Mouse (Mus musculus) gastrocnemius, postnatal 4 days (tissue): ENCODE measurements around the gene Timmdc1. TPM values are rescaled to one million over a fixed set of nuclear protein-coding genes. Genes with fewer than 3 reads are reported as not detected.
A peak's percentile ranks its signal among the peaks of the same experiment; 100 is the strongest.

Experiments
- DNase-seq, 2 experiments: peaks; one replicate each; pipeline ENCODE4 v3.0.0; 2021 to 2022; ENCODE audit warnings: low spot score in 2 of 2, mixed read lengths in 2 of 2
- total RNA-seq, 2 experiments: library from RNA; stranded (reverse); gene quantifications; 2 replicates each; pipeline ENCODE4 v1.2.3; 2021

Gene Timmdc1
- total RNA-seq, 2 experiments from 2014 or later: 30.8 to 33.5 TPM

DNA sequence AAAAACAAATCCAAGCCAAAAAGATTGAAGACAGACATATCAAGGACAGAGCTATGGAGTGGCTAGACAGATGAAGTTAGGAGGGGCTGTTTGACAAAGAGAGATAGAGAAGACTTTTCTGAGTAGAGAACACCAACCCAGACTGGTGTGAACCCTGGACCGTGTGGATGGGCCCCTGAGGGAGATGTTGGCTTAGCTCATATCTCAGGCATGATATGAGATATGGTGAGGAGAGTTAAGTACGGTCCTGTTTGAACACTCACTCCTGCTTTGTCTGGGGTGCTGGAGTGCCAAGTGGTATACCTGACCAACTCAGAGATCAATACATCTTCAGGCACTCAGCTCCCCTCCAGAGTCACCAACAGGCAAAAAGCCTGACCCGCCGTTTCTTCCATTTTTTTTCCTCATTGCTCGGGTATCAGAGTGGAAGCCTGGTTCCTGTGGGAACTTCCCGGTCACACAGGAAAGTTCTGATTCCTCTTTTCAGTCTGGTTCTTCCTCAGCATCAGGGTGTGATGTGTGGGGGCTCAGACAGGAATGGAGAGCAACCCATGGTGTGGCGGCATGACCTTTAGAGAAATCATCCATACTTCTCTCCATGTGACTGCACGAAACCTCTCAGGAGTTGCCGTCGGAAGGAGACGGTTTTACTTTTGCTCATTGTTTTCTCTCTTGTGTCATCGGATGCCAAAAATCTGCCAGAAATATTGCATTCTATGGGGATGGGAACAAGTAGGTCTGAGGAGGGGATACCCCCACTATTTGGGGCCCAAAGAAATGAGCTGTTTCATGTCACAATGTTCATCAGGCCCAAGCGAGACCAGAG lies 55.2 kb downstream of the Timmdc1 start:
- DNase-seq: no peak

DNA sequence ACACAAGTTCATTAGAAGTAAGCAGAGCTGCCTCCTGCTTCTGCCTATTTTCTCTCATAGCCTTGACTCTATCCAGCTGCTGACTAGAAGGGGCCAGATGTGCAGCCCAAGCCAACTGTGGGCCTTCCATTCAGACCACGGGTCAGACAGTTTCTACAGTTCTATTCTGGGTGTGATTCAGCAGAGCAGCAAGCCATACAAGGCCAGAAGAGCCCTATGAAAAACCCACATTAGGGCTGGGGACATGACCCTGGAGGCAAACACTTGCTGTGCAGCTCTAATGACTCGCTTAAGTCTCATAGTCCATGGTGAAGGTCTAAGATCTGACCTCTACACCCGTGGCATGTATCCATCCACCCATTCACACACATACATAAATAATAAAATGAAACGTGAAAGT lies 56.4 kb downstream of the Timmdc1 start:
- DNase-seq: no peak

DNA sequence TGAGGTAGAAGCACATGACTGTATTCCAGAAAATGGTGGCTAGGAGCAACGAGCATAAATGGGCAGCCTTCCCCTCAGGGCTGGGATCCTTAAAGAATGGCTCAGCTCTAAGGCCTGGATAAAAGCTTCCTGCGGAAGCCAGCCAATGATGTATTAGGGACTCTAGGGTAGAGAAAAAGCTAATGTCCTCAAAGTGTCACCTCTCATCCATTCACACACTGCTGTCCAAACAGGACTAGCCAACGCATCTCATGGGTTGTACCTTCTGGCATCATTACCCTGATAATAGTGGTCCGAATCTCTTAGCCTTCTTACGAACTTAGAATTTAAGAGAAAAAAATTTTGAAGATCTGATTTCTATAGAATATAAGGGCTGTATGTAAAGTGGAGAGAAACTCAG lies 59.2 kb downstream of the Timmdc1 start:
- no peak for DNase-seq

GRCm38 (mm10) chr16:38462161-38462560 lies 60.3 kb downstream of the Timmdc1 start:
- DNase-seq: no peak

DNA sequence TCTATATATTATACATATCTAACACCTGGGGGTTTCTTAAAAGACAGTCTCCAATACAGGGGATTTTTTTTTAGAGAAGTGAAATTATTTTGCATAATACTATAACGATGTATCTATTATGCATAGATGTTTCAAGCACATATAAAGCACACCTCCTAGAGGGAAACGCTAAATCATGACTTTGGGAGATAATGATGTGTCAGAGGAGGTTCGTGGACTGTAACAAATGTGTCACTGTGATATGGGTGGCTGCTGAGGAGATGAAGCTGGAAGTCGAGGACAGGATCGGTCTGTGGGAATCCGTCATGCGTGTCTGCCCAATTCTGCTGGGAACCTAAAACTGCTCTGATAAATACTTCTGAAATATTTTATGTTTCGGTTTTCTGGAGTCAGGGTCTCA lies 60.7 kb downstream of the Timmdc1 start:
- no peak for DNase-seq

- DNase-seq: no peak
These were observed 62.5 kb downstream of the Timmdc1 start for GRCm38 (mm10) chr16:38459990-38460389.

DNA sequence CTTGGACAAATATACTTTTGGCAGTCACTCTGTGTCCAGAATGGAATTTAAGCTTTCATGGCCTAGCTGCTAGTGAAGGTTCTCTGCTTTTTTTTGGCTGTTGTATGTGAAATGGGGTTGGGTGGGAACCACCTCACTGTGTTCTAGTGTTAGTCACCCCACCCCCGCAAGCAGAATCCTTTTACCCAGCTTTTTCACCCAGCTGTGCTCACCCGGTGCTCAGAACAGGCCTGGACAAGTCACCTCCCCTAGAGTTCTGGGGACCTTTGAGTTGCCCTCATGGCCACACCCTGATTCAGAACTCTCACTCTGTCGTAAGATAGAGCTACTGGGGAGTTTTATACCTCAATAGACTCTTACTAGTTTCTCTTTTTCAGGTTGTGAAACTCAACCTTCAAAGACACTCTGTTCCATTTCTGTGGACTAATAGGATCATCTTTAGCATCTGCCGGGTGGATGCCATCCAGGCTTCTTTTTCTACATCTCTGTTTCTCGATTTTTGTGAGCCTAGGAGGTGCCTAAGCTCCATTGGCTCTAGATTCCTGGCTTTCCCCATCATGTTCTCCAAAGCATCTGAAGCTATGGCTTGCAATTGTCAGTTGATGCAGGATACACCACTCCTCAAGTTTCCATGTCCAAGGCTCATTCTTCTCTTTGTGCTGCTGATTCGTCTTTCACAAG lies 63.7 kb downstream of the Timmdc1 start:
- no peak for DNase-seq

DNA sequence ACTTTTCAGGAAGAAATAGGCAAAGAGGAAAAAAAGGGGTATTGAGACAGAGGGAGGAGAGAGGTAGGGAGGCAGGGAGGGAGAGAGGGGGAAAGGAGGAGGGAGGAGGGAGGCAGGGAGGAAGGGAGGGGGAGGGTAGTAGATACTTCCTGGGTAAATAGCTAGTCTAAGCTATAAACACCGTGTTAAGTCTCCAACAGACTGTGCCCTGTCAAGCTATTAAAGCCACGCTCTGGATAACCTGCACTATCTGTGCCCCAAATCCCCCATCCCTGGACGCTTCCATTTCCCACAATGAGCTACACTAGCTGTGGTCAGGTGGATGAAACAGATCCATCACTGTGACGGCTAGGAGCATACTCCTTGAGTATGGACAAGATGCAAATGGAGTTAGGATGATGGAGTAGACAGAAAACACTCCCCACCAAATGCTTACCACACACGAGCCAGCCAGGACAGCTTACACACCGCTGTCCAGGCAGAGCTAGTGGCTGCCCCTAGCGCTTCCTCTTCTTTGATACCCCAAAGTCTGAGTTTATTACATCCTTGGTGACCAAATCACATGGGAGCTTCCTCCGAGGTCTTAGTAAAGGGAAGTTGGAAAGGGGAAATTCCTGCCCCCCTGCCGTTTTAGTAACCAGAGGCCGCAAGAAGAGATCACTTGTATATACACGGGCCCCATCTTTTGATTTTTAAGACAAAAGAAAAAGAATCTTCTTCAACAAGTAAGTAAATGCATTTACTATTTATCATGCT lies 65.5 kb downstream of the Timmdc1 start:
- no peak for DNase-seq

DNA sequence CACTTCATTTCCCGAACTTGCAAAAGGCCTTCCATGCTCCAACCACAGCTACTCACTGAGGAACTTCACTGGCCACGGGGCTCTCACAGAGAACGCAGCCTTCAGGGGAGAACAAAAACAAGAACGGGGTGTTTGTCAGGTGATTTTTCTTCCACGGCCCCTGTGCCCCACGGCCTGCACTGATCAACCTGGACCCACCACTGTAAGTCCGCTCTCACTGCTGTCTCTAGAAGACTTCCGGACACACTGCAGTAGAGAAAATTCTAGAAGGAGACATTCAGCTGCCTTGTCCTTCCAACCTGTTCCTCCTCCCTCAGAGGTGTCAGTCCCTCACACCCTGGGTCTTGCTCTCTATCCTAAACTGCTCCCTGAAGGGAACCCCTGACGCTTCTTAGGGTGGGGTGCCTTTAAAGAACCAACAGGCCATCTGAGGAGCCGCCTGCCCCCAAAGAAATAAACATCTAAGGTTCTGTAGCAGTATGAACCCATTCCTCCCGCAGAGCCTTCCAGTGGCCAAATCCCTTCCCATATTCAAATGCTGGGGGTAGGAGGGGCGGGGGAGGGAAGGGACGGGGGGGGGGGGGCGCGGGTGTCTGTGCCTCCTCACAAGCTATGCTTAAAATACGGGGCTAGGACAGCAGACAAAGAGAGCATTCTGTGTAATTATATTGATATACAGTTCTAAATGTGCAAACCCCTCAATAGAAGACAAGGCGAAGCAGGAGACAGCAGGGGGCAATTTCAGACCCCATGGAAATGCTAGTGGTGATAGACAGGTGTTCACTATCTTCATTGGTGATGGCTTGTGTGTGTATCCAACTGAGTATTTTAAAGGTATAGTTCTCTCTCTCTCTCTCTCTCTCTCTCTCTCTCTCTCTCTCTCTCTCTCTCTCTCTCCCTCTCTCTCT lies 66.7 kb downstream of the Timmdc1 start, which contains the start of gene Cd80:
TSS of gene Cd80 (plus strand) at position 51 of the 908 bp plus-strand sequence.
- no peak for DNase-seq

GRCm38 (mm10) chr16:38454533-38455254 lies 67.8 kb downstream of the Timmdc1 start:
- DNase-seq: no peak

- no peak for DNase-seq
These were observed 68.5 kb downstream of the Timmdc1 start for GRCm38 (mm10) chr16:38453952-38454351.

DNA sequence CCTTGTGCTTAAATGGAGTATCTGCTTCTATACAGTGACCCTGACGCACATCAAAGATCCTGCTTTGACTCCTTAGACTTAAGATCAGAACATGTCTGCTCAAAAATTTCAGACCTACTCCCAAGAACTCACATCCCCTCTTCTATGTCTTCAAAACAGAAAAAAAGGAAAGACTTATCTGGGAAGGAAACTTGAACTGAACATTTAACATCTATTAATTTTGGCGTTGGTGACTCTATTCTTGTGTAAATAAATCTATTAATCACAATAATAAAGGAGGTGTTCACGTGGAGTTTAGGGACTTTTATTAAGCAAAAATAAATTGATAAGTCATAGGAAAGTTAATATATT lies 69.3 kb downstream of the Timmdc1 start:
- no peak for DNase-seq

GRCm38 (mm10) chr16:38452442-38453202 lies 69.8 kb downstream of the Timmdc1 start, which contains the start of gene Adprh:
Gene Adprh, minus strand, starts transcription at chr16:38452703.
- DNase-seq: peak; percentile 89 to 94

GRCm38 (mm10) chr16:38451421-38452205 lies 70.8 kb downstream of the Timmdc1 start:
- DNase-seq: peak in 1 of 2 experiments; percentile 23

GRCm38 (mm10) chr16:38450707-38451106 lies 71.8 kb downstream of the Timmdc1 start:
- no peak for DNase-seq

DNA sequence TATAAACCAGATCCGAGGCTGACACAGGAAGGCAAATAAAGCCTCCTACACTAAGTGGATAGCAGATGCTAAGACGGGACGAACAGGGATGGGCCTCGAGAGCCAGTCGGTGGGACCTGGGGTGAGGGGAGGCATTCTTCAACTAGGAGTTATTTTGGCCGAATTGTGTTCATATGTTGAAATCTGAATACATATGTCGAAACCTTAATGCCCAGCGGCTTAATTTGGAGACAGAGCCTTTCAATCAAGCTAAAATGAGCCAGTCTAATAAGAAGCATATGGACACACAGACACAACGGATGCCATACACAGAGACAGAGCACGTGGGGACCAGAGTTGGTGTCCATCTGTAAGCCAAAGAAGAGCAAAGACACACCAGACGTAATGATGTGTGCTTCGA lies 74.0 kb downstream of the Timmdc1 start:
- DNase-seq: no peak
